Mouse (Mus musculus): ENCODE data around the gene Ivns1abp. TPM values are rescaled to one million over a fixed set of nuclear protein-coding genes. Genes with fewer than 3 reads are reported as not detected.

The Ivns1abp gene
- polyA plus RNA-seq, 1 experiment from 2014 or later: 68.2 TPM

GRCm38 (mm10) chr1:151311379-151311778 is 32.9 kb upstream of the Ivns1abp start:
- Histone ChIP-seq H3K36me3 (replicated peaks; ENCODE audit: insufficient read depth, low read length) (no peaks in the 10 kb centered on the region), H3K4me1 (ENCODE audit: insufficient read depth) (peaks cover 6% of the 10 kb centered on the region), H3K4me3 (ENCODE audit: low read depth, low read length) (no peak overlapping the region), H3K9ac (replicated peaks) (no peak overlapping the region), H3K4me2 (ENCODE audit: low read depth, low read length) (no peak overlapping the region), H3K9me3 (ENCODE audit: low read length) (no peaks in the 10 kb centered on the region), H3K27me3 (ENCODE audit: insufficient read depth, low read length) (no peaks in the 10 kb centered on the region), H3K27ac (ENCODE audit: low read depth) (no peak overlapping the region)
- TF ChIP-seq CTCF (IDR thresholded peaks at IDR 0.05; ENCODE audit: low read depth): no peak
- TF ChIP-seq EP300 (IDR thresholded peaks at IDR 0.05; ENCODE audit: low read depth): no peak
- WGBS (ENCODE audit: insufficient replicate concordance): 86% methylated on average over 11 of the region's 11 CpGs
- ATAC-seq (no peak), DNase-seq (no peak)

- H3K9me3 ChIP-seq (ENCODE audit: low read length): no peaks in the 10 kb centered on the region
- H3K9ac ChIP-seq (replicated peaks): no peak overlapping the region
- no peak overlapping the region for H3K4me3 ChIP-seq (ENCODE audit: low read depth, low read length)
- WGBS (ENCODE audit: insufficient replicate concordance): 78% methylated on average over 7 of the region's 7 CpGs
- no peak overlapping the region for H3K4me2 ChIP-seq (ENCODE audit: low read depth, low read length)
- H3K36me3 ChIP-seq (replicated peaks; ENCODE audit: insufficient read depth, low read length): no peaks in the 10 kb centered on the region
- H3K27ac ChIP-seq (ENCODE audit: low read depth): no peak overlapping the region
- no peaks in the 10 kb centered on the region for H3K4me1 ChIP-seq (ENCODE audit: insufficient read depth)
- DNase-seq: no peak
- ATAC-seq: no peak
- no peaks in the 10 kb centered on the region for H3K27me3 ChIP-seq (ENCODE audit: insufficient read depth, low read length)
- TF ChIP-seq EP300 (IDR thresholded peaks at IDR 0.05; ENCODE audit: low read depth) (no peak), CTCF (IDR thresholded peaks at IDR 0.05; ENCODE audit: low read depth) (no peak)
Measured at GRCm38 (mm10) chr1:151319267-151319666, 25.0 kb upstream of the Ivns1abp start.

GRCm38 (mm10) chr1:151320408-151320807 is 23.9 kb upstream of the Ivns1abp start:
- Histone ChIP-seq H3K9ac (replicated peaks) (no peak overlapping the region), H3K9me3 (ENCODE audit: low read length) (no peaks in the 10 kb centered on the region), H3K4me2 (ENCODE audit: low read depth, low read length) (no peak overlapping the region), H3K4me3 (ENCODE audit: low read depth, low read length) (no peak overlapping the region), H3K27me3 (ENCODE audit: insufficient read depth, low read length) (no peaks in the 10 kb centered on the region), H3K4me1 (ENCODE audit: insufficient read depth) (0 out of 2 replicates have a peak, but pooled peaks cover 5% of the 10 kb centered on the region), H3K36me3 (replicated peaks; ENCODE audit: insufficient read depth, low read length) (no peaks in the 10 kb centered on the region), H3K27ac (ENCODE audit: low read depth) (no peak overlapping the region)
- DNase-seq: no peak
- 27% methylated on average over 4 of the region's 4 CpGs for WGBS (ENCODE audit: insufficient replicate concordance)
- ATAC-seq: no peak
- TF ChIP-seq EP300 (IDR thresholded peaks at IDR 0.05; ENCODE audit: low read depth): no peak
- TF ChIP-seq CTCF (IDR thresholded peaks at IDR 0.05; ENCODE audit: low read depth): no peak

GRCm38 (mm10) chr1:151325328-151325727 is 18.9 kb upstream of the Ivns1abp start:
- H3K9me3 ChIP-seq (ENCODE audit: low read length): no peaks in the 10 kb centered on the region
- no peak overlapping the region for H3K4me3 ChIP-seq (ENCODE audit: low read depth, low read length)
- H3K36me3 ChIP-seq (replicated peaks; ENCODE audit: insufficient read depth, low read length): no peaks in the 10 kb centered on the region
- no peaks in the 10 kb centered on the region for H3K27me3 ChIP-seq (ENCODE audit: insufficient read depth, low read length)
- WGBS (ENCODE audit: insufficient replicate concordance): 61% methylated on average over 1 of the region's 1 CpGs
- H3K9ac ChIP-seq (replicated peaks): no peak overlapping the region
- H3K4me1 ChIP-seq (ENCODE audit: insufficient read depth): peaks cover 13% of the 10 kb centered on the region; the same call in 1 of the 2 replicates
- TF ChIP-seq CTCF (IDR thresholded peaks at IDR 0.05; ENCODE audit: low read depth) (no peak), EP300 (IDR thresholded peaks at IDR 0.05; ENCODE audit: low read depth) (no peak)
- peak; percentile 46; the same call in 1 of the 2 replicates for ATAC-seq
- peak overlapping the region; percentile 76 for H3K27ac ChIP-seq (ENCODE audit: low read depth)
- no peak for DNase-seq
- no peak overlapping the region for H3K4me2 ChIP-seq (ENCODE audit: low read depth, low read length)

- H3K36me3 ChIP-seq (replicated peaks; ENCODE audit: insufficient read depth, low read length): no peaks in the 10 kb centered on the region
- peaks cover 13% of the 10 kb centered on the region; the same call in 1 of the 2 replicates for H3K4me1 ChIP-seq (ENCODE audit: insufficient read depth)
- no peaks in the 10 kb centered on the region for H3K9me3 ChIP-seq (ENCODE audit: low read length)
- DNase-seq: no peak
- ATAC-seq: peak; percentile 88
- TF ChIP-seq CTCF (IDR thresholded peaks at IDR 0.05; ENCODE audit: low read depth) (no peak), EP300 (IDR thresholded peaks at IDR 0.05; ENCODE audit: low read depth) (peak; percentile 50)
- WGBS (ENCODE audit: insufficient replicate concordance): 81% methylated on average over 14 of the region's 14 CpGs
- H3K27ac ChIP-seq (ENCODE audit: low read depth): peak overlapping the region; percentile 69
- H3K27me3 ChIP-seq (ENCODE audit: insufficient read depth, low read length): no peaks in the 10 kb centered on the region
- H3K9ac ChIP-seq (replicated peaks): no peak overlapping the region
- H3K4me3 ChIP-seq (ENCODE audit: low read depth, low read length): no peak overlapping the region
- H3K4me2 ChIP-seq (ENCODE audit: low read depth, low read length): no peak overlapping the region
Measured at GRCm38 (mm10) chr1:151328341-151329097, 15.8 kb upstream of the Ivns1abp start.

- DNase-seq: no peak
- Histone ChIP-seq H3K4me3 (ENCODE audit: low read depth, low read length) (no peak overlapping the region), H3K27ac (ENCODE audit: low read depth) (no peak overlapping the region; the same call in 1 of the 2 replicates), H3K4me1 (ENCODE audit: insufficient read depth) (peaks cover 13% of the 10 kb centered on the region; the same call in 1 of the 2 replicates), H3K9me3 (ENCODE audit: low read length) (no peaks in the 10 kb centered on the region), H3K27me3 (ENCODE audit: insufficient read depth, low read length) (no peaks in the 10 kb centered on the region), H3K36me3 (replicated peaks; ENCODE audit: insufficient read depth, low read length) (no peaks in the 10 kb centered on the region), H3K9ac (replicated peaks) (no peak overlapping the region), H3K4me2 (ENCODE audit: low read depth, low read length) (no peak overlapping the region)
- ATAC-seq: no peak
- WGBS (ENCODE audit: insufficient replicate concordance): 77% methylated on average over 7 of the region's 7 CpGs
- TF ChIP-seq CTCF (IDR thresholded peaks at IDR 0.05; ENCODE audit: low read depth) (0 out of 2 replicates have a peak, but pooled peaks have one; percentile 6), EP300 (IDR thresholded peaks at IDR 0.05; ENCODE audit: low read depth) (no peak)
Measured at GRCm38 (mm10) chr1:151329601-151330000, 14.7 kb upstream of the Ivns1abp start.
